Mouse (Mus musculus): Measurements from ENCODE around the gene Pcgf6.
"Not testable (repeated sequence)": the region's sequence is repeated elsewhere in the genome, so short reads cannot be mapped to it uniquely, and the experiment has no call there.

The Pcgf6 gene

DNA sequence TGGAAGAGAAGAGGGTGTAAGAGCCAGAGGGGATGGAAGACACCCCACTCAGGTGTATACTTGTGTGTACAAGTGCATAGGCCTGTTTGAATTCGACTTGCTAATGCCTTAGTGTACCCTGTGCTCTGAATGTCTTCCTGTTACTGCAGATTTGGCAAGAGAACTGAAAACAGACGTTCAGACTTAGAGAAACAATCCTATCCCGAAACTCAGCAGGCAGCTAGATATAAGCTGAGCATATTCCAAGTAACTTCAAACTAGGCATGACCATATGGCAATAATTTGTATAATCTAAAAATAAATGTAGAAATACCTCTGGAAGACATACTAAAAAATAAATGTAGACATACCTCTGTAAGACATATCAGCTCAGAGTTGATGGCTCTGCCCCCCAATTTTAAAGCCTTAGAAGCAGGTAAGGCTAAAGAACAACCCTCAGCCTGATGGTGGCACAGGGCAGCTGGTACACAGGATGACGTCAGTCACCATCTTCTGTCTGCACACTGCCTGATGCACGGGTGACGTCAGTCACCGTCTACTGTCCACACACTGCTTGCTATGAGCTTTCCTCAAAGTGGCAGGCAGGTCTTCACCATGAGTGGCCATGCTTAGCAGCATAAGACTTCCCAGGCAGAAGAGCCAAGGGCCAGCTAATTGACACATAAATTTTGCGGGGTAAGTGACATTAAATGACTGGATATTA is 52.4 kb downstream of the Pcgf6 start:
- DNase-seq (ENCODE audit: low read depth) = no peak

GRCm38 (mm10) chr19:46996095-46996494 is 54.6 kb downstream of the Pcgf6 start:
- DNase-seq (ENCODE audit: low read depth) = no peak

DNA sequence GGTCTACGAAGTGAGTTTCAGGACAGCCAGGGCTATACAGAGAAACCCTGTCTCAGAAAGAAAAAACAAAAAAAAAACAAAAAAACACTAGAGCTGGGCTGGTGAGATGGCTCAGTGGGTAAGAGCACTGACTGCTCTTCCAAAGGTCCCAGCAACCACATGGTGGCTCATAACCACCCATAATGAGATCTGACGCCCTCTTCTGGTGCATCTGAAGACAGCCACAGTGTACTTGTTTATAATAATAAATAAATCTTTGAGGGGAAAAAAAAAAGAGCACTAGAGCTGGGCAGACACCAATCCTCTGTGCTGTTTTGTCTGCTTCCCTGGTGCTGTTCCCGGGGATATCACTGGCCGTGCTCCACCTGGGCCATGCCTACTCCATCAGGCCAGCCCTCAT is 58.4 kb downstream of the Pcgf6 start:
- DNase-seq (ENCODE audit: low read depth) = not testable (repeated sequence)

GRCm38 (mm10) chr19:46991145-46991544 is 59.6 kb downstream of the Pcgf6 start:
- peak; percentile 84 for DNase-seq (ENCODE audit: low read depth)

GRCm38 (mm10) chr19:46990625-46991024 is 60.1 kb downstream of the Pcgf6 start:
- DNase-seq (ENCODE audit: low read depth) = not testable (repeated sequence)

DNA sequence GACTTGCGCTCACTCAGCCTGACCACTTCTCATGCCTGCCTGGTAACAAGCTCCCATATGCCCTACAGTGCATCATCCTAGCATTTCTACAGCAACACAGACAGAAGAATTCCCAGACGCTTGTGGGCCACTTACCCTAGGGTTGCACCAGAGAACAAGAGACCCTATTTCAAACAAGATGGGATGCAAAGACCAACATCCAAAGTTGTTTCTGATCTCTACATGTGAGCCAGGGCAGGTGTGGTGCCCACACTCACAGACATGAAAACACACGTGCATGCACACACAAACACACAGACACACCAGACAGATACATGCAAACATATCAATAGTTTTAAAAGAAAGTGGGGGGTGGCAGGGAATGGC is 60.6 kb downstream of the Pcgf6 start:
- DNase-seq (ENCODE audit: low read depth) = no peak

- DNase-seq (ENCODE audit: low read depth) = no peak
These were observed 61.1 kb downstream of the Pcgf6 start for GRCm38 (mm10) chr19:46989479-46990152.

DNA sequence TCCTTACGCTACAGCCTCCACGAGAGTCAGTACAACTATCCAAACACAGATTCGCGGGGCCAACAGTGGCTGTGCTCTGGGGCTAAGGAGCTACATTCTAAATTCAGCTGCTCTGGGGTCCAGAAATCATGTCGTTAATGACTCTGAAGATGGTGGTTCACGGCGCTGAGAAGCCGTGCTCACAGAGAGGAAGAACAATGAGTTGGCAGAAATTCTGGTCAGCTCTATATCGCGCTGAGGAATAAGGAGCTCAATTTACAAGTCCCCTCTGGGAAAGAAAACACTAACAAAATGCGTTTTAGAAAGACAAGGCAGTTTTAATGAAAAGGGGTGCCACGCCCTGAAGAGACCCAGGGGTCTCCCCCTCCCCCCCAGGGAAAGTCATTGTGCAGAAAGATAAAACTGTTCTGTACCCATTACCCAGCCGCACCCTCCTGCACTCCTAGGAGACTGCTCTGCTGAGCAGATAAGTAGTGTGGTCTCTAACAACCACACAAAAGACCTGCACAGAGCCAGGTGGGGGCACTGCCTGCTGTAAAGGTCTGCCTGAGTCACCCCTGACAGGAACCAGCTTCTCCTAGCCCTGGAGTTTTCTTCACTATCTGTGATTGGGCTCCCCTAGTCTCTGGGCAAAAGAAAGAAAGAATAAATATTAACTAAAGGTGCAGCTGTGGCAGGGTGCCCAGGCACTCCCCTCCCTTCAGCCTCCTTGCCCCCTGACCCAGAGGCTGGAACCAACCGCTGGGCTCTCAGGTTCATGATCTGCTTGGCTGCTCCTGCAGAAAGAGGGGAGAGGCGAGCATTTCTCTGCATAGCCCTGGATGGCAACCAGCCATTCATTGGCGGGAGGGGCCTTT is 62.2 kb downstream of the Pcgf6 start:
- peak; percentile 92 for DNase-seq (ENCODE audit: low read depth)

DNA sequence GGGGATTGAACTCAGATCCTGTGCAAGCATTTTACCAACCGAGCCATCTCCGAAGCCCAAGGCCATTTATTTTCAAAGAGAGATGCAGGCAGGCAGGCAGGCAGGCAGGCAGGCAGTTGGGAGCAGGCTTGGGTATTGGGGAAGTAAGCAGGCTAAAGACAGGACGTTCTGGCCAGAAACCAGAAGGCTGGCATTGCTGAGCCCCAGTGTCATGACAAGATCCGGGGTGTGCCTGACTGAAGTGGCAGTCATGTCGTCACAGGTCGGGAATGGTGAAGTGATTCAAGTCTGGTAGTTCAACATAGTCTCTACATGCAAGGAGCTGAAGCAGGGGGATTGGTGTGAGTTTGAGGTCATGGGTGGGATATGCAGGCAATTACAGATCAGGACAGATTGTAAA is 63.1 kb downstream of the Pcgf6 start:
- no peak for DNase-seq (ENCODE audit: low read depth)

DNA sequence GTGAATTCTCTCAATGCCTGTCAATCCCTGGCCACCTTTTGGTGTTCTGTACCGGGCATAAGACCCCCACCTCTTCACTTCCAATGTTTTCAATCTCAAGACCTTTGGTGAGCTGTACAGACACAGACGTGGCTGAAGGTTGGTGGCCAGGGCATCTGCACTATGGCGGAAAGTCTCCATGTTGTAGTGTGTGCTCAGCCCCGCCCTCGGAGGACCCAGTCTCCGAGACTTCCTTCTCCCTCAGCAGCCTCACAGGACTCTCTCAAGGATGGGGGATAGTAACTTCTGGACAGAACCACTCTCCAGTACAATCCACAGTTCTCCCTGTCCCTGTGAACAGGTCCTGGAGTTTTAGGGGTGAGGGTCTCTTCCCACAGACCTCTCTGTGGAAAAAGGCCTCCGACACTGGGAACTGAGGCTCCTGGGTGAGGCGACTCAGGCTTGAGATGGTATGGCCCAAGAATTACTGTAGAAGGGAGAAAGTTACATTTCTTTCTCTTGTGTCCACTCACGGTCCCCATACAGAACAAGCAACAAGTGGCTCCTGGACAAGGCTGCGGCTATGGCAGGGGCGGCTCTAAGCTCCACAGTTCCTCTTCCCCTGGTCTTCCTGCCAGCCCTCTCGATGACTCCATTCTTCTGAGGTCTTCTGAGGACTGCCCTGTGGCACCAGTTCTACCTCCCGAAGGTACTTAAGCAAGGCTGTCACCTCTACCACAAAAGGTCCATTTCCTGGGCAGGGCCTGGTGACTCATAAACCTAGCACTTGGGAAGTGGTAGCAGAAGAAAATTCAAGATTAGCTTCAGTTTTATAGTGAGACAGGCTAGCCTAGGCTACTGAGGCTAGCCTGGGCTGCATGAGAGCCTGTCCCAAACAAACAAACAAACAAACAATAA is 65.7 kb downstream of the Pcgf6 start:
- DNase-seq (ENCODE audit: low read depth) = no peak

- DNase-seq (ENCODE audit: low read depth) = peak; percentile 76
These were observed 66.7 kb downstream of the Pcgf6 start for GRCm38 (mm10) chr19:46983966-46984380.

All from c-Kit-positive CD71-positive TER-119-negative erythroid progenitor cells, embryonic 14.5 days (primary cell).